Mouse (Mus musculus) fat pad, adult 2 months (tissue): ENCODE results near the gene Bglap3.
"Not testable (repeated sequence)": the region's sequence is repeated elsewhere in the genome, so short reads cannot be mapped to it uniquely, and the experiment has no call there.

Source experiments
- DNase-seq: peaks from one replicate; pipeline ENCODE4 v3.0.0-alpha.2; 2011; ENCODE audit warnings: low read depth, low spot score; ENCODE audit errors: extremely low read depth

The Bglap3 gene

GRCm38 (mm10) chr3:88378599-88378998 is 6.1 kb upstream of the Bglap3 start, which contains the start of gene Bglap2:
Gene Bglap2 (minus strand): TSS chr3:88378699.
- not testable (repeated sequence) for DNase-seq

GRCm38 (mm10) chr3:88376644-88377043 is 4.1 kb upstream of the Bglap3 start:
- not testable (repeated sequence) for DNase-seq

- DNase-seq = not testable (repeated sequence)
Measured at GRCm38 (mm10) chr3:88375750-88376626, 3.4 kb upstream of the Bglap3 start.

GRCm38 (mm10) chr3:88368511-88368910 is 4.0 kb downstream of the Bglap3 start:
- not testable (repeated sequence) for DNase-seq

- not testable (repeated sequence) for DNase-seq
Measured at GRCm38 (mm10) chr3:88367517-88367916, 5.0 kb downstream of the Bglap3 start.

GRCm38 (mm10) chr3:88366830-88367428 is 5.6 kb downstream of the Bglap3 start:
- DNase-seq = not testable (repeated sequence)

GRCm38 (mm10) chr3:88365705-88366361 is 6.7 kb downstream of the Bglap3 start:
- no peak for DNase-seq

GRCm38 (mm10) chr3:88364337-88364736 is 8.2 kb downstream of the Bglap3 start, which contains the start of gene Paqr6:
Gene Paqr6 (plus strand): TSS chr3:88364584.
- DNase-seq = no peak

- no peak for DNase-seq
Measured at GRCm38 (mm10) chr3:88363700-88364099, 8.8 kb downstream of the Bglap3 start.

GRCm38 (mm10) chr3:88361612-88362313 is 10.8 kb downstream of the Bglap3 start:
- no peak for DNase-seq

GRCm38 (mm10) chr3:88361096-88361495 is 11.4 kb downstream of the Bglap3 start:
- DNase-seq = no peak

GRCm38 (mm10) chr3:88359989-88360388 is 12.6 kb downstream of the Bglap3 start:
- no peak for DNase-seq

GRCm38 (mm10) chr3:88359584-88359983 is 13.0 kb downstream of the Bglap3 start:
- no peak for DNase-seq

GRCm38 (mm10) chr3:88354396-88355165 is 18.0 kb downstream of the Bglap3 start:
- DNase-seq = no peak

GRCm38 (mm10) chr3:88352907-88353306 is 19.6 kb downstream of the Bglap3 start:
- DNase-seq = no peak

GRCm38 (mm10) chr3:88350732-88351131 is 21.8 kb downstream of the Bglap3 start:
- no peak for DNase-seq

- DNase-seq = no peak
Measured at GRCm38 (mm10) chr3:88339006-88339405, 33.5 kb downstream of the Bglap3 start.

GRCm38 (mm10) chr3:88338316-88338715 is 34.2 kb downstream of the Bglap3 start:
- no peak for DNase-seq

GRCm38 (mm10) chr3:88337367-88338020 is 35.0 kb downstream of the Bglap3 start:
- DNase-seq = peak; percentile 91
